Mouse (Mus musculus): ENCODE measurements around the gene Lzts3.
"Not testable (repeated sequence)": the region's sequence is repeated elsewhere in the genome, so short reads cannot be mapped to it uniquely, and the experiment has no call there.

Lzts3 gene

DNA sequence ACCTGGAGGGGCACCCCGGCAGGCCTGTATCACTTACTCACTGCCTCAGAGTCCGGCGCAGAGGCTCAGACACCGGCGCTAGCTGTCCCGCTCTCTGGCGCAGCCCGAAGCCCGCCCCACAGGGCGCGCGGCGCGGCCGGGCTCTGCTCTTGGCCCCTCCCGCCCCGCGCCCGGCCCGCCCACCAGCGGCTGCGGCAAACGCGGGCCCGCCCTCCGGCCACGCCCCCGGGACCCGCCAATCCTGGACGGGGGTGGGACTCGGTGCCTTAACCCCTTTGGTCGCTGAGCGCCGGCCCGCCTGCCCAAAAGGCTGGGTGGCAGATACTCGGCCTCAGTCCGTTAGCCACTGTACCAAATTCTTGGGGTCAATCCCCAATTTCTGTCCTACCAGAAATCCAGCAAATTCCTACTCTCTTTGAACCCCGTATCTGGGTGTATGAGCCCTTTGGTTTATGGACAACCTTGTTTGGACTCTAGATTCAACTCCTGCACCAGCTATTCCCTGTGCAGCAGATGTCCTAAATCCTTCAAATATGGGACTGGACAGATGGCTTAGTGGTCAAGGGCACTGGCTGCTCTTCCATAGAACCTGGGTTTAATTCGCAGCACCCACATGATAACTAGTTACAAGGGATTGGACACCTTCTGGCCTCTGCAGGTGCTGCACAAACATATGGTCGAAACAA, at the start of gene Lzts3:
TSS of gene Lzts3 (minus strand) at position 120 of the 686 bp plus-strand sequence.
- DNase-seq, result peak; percentile 95

DNA sequence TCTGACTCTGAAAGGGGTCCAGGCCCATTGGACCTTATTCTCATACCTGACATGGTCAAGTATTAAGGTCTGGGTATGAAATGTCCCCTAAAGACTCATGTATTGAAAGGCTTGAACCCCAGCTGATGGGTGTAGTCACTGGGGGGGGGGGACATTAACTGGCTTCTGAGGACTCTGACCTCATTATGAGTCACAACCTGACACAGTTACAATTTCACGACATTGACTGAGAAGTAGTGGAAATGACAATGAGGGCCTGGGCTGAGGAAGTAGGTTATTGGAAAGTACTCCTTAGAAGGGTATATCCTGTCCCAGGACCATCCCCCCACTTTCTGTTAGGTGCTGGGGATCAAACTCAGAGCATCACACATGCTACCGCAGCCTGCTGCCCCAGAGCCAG, 46.4 kb upstream of the Lzts3 start:
- no peak for DNase-seq

- DNase-seq, result no peak
Measured at GRCm38 (mm10) chr2:130685426-130685825, 42.8 kb upstream of the Lzts3 start.

DNA sequence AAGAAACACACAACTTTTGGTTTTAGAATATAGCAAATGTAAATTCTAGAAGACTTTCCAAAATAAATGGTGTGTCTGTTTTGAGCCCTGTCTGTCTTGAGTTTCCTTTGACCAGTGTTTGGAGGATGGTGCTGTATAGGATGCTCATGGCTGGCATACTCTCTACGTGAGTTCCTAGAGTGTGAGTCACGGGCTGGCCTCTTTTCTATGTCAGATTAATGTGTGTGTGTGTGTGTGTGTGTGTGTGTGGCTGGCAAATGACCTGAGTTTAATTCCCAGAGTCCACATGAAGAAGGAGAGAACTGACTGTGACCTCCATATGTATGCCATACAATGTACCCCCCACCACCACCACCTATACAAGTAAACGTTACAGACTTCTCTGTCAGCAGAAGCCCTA, 38.9 kb upstream of the Lzts3 start:
- no peak for DNase-seq

DNA sequence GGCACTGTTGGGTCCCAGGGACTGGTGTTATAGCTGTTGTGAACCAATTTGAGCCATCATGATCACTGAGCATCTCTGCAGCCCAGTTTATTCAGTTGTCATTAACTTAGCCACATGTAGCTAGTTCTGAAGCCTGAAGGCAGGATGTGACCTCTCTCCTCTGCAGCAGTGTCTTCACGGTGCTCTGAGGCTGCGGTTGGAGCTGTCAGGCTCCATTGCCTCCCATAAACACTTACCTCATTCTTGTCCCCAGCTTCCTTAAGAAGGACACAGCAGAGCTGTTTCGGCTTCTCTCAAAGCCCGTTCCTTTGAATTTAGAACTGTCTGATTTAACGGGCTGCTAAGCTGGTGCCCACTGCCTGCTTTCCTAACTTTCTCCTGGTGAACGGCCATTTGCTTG, 37.3 kb upstream of the Lzts3 start:
- DNase-seq, result no peak

DNA sequence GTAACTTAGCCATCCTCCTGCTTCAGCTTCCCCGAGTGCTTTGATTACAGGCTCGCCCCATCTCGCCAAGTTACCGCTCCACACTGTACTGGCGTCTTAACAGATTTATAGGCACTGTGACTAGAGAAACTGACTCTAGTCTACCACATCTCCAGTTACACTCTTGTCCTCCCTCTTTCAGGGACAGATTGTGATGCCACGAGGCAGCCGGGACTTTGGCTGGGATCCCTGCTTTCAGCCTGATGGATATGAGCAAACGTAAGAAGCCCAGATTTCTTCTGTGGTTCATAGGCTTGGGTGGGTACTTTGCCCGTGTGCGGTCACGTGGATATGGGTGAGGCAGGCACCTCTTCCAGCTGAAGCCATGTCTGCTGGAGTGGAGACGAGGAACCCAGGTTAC, 36.6 kb upstream of the Lzts3 start:
- DNase-seq, result no peak

GRCm38 (mm10) chr2:130677211-130677610, 34.6 kb upstream of the Lzts3 start:
- no peak for DNase-seq

- peak; percentile 90 for DNase-seq
Measured at GRCm38 (mm10) chr2:130667559-130667958, 25.0 kb upstream of the Lzts3 start, which contains the start of gene Itpa. TSS of gene Itpa (plus strand) at chr2:130667610.

DNA sequence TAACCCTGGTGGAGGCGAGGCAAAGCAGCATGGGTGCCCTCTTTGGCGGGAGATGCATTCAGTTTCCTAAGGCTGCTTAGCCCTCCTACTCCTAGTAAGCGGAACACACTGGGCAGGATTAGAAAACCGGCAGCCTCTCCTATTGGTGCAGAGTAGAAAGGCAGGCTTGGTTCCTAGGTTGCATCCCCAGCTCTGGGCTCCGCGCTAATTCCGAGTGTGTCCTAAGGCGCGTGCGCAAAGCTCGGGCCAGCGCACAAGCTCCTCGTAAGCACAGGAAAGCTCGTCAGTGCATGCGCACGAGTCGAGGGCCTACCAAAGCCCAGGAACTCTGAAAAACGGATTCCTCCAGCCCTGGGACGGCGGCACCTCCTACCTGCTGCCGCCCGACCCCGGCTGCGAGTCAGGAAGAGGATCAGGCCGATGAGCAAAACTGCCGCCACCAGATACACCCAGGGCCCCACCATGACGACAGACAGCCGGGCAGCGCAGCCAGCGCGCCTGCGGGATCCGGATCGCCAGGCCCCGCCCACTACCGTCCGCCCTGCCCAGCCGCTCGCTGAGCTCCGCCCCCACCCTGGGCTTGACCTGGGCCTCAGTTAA, 21.6 kb upstream of the Lzts3 start, which contains the start of gene Ddrgk1:
TSS of gene Ddrgk1 (minus strand) at position 558 of the 600 bp plus-strand sequence.
- DNase-seq, result peak; percentile 92

GRCm38 (mm10) chr2:130663342-130663741, 20.7 kb upstream of the Lzts3 start:
- no peak for DNase-seq

GRCm38 (mm10) chr2:130658530-130658929, 15.9 kb upstream of the Lzts3 start:
- no peak for DNase-seq

- DNase-seq, result no peak
Measured at GRCm38 (mm10) chr2:130657541-130657940, 14.9 kb upstream of the Lzts3 start.

DNA sequence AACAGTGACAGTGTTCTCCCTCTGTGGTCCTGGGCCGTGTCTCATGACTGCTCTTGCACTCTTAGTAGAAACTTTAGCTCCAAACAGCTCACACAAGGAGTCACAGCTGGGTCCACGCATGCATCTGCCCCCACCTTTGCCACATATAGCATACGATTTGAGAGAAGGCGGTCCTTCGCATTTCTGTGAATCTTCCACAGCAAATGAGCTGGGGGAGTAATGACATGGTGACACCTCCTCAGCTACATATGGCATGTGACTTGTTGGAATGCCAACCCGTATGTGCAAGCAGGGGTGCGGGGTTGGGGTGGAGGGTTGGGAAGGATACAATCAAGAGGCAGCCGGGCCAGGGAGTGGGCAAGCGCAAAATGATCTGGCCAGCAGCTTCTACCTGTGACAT, 13.9 kb upstream of the Lzts3 start:
- no peak for DNase-seq

- DNase-seq, result no peak
Measured at GRCm38 (mm10) chr2:130655660-130656339, 13.2 kb upstream of the Lzts3 start.

DNA sequence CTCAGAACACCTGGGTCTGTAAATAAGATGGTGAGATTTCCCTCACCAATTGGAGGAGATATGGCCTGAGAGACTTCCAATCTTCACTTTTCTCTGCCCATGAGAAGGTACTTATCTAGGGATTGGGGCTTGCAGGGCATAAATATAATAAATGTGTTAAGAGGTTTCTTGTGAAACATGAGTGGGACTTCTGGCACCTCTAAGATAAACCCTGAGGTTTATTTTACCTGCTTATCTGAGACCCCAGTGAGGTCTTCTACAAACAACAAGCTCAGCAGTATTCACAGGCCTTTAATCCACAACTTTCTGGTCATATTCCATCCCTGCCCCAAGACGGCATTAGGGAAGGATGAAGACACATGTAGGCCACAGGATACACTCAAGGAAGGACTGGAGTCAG, 11.2 kb upstream of the Lzts3 start:
- no peak for DNase-seq

DNA sequence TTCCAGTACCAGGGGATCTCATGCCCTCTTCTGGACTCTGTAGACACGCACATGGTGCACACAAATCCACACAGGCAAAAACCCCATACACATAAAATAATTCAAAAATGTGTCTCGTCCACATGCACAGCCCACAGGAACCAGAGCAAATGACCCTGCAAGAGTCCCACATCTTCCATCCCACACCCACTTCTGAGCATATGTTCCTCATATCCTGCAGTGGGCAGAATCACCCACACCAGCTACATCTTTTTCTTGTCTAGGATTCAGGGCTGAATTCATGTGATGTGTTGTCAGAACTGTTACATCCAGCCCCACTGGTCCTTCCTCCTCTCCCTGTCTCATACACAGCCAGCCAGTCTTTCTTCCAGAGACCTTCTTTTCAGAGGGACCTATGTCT, 10.7 kb upstream of the Lzts3 start:
- DNase-seq, result no peak

DNA sequence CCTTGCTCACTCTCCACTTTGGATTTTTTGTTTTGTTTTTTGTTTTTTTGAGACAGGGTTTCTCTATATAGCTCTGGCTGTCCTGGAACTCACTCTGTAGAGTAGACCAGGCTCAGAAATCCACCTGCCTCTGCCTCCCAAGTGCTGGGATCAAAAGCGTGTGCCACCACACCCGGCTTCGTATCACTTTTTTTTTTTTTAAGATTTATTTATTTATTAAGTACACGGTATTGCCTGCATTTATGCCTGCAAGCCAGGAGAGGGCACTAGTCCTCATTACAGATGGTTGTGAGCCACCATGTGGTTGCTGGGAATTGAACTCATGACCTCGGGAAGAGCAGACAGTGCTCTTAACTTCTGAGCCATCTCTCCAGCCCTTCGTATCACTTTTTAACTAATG, 6.4 kb upstream of the Lzts3 start:
- not testable (repeated sequence) for DNase-seq

GRCm38 (mm10) chr2:130645198-130645597, 2.6 kb upstream of the Lzts3 start:
- DNase-seq, result no peak

DNA sequence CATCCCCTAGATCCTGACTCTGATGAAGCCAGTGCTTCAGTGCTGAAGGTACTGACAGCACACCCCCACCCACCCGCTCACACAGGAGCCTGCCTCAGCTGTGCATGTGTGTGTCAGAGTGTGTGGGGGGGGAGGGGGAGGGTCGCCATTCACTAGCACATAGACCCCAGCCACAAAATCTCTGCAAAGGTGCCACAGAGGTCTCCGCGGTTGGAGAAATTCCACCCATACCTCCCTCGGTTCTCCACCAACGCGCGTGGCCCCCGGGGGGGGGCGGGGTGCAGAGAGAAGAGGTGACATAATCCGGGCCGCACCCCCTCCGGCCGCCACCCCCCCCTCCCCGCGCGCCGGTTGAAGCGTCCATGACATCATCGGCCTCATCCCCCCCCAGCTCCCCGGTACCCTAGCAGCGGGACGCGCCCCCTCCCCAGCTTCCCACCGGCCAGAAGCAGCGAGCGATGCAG, 374 bp downstream of the Lzts3 start:
- no peak for DNase-seq

GRCm38 (mm10) chr2:130641351-130642025, 1.1 kb downstream of the Lzts3 start:
- no peak for DNase-seq

- no peak for DNase-seq
Measured at GRCm38 (mm10) chr2:130639276-130639675, 3.3 kb downstream of the Lzts3 start.

DNA sequence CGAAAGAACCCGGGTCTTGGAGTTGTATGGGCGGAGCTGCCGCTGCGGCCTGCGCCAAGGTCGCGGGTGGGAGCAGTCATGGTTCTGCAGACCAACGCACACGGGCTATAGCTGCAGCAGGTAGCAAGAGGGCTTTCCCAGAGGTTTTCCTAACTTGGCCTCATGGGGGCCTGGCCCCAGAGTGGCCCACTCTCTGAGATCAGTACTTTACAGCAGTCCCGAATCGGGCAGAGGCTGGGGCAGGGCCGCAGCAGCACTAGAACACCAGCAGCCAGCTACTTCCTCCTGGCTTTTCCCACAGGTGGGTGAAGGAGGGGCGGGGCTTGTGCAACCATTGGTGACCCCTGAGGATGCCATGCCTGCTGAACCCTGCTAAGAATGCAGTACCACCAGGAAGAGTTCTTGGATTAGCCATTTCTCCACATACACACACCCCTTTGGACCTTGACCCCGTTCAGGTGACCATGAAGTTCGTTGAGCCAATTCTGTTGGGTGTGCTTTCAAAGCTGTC, 4.4 kb downstream of the Lzts3 start:
- DNase-seq, result no peak

- no peak for DNase-seq
Measured at GRCm38 (mm10) chr2:130635847-130636246, 6.8 kb downstream of the Lzts3 start.
